Mouse (Mus musculus): ENCODE measurements around the gene Sav1. TPM values are rescaled to one million over a fixed set of nuclear protein-coding genes. Genes with fewer than 3 reads are reported as not detected.

The Sav1 gene
- polyA plus RNA-seq, 1 experiment from 2014 or later: 9.7 TPM

Other genes with a start within 250 kb of the Sav1 start
- 0.31 and 0.81 TPM in 2 replicates for gene Cdkl1, start 195.7 kb downstream of the Sav1 start, polyA plus RNA-seq (2014; fragmentation: Nextera tagmentation; extraction: Ambion mirVana)
- gene Atl1, start 94.4 kb downstream of the Sav1 start, polyA plus RNA-seq (2014; fragmentation: Nextera tagmentation; extraction: Ambion mirVana): 29.8 and 32.4 TPM in 2 replicates
- 31.4 and 32.7 TPM in 2 replicates for gene Map4k5, start 93.8 kb downstream of the Sav1 start, polyA plus RNA-seq (2014; fragmentation: Nextera tagmentation; extraction: Ambion mirVana)
- gene Nin, start 126.7 kb upstream of the Sav1 start, polyA plus RNA-seq (2014; fragmentation: Nextera tagmentation; extraction: Ambion mirVana): 13.0 and 13.3 TPM in 2 replicates
- not detected in 2 replicates for gene Abhd12b, start 167.1 kb upstream of the Sav1 start, polyA plus RNA-seq (2014; fragmentation: Nextera tagmentation; extraction: Ambion mirVana)
- 5.9 and 6.3 TPM in 2 replicates for gene Pygl, start 244.5 kb upstream of the Sav1 start, polyA plus RNA-seq (2014; fragmentation: Nextera tagmentation; extraction: Ambion mirVana)

Data from forebrain, embryonic 11.5 days (tissue).